Mouse (Mus musculus) heart, postnatal 36 days (tissue): ENCODE data around the gene Erich3. TPM values are rescaled to one million over a fixed set of nuclear protein-coding genes. Genes with fewer than 3 reads are reported as not detected.

Source experiments
- DNase-seq, 2 experiments: peaks; one replicate each; pipeline ENCODE4 v3.0.0; 2021 to 2022
- intact Hi-C: fragments of 180-260 bp; cut with DNase I; formaldehyde crosslinking; loops from one replicate; pipeline ENCODE4 v1.15.1; 2025
- total RNA-seq, 2 experiments: library from RNA; stranded (reverse); gene quantifications; 2 replicates each; pipeline ENCODE4 v1.2.3; 2021

Erich3 gene
- total RNA-seq, 2 experiments from 2014 or later = 0.03 to 0.08 TPM

- intact Hi-C loops = no loop called here
- DNase-seq = no peak
Observed at GRCm38 (mm10) chr3:154670584-154670983, 6.9 kb downstream of the Erich3 start.

GRCm38 (mm10) chr3:154671013-154671412 lies 7.4 kb downstream of the Erich3 start:
- intact Hi-C loops = no loop called here

GRCm38 (mm10) chr3:154673326-154673725 lies 9.7 kb downstream of the Erich3 start:
- intact Hi-C loops = no loop called here
- DNase-seq = no peak

More at GRCm38 (mm10) chr3:154671013-154671412, 7.4 kb downstream of the Erich3 start:
- no peak for DNase-seq

GRCm38 (mm10) chr3:154682570-154682969 lies 18.9 kb downstream of the Erich3 start:
- intact Hi-C loops = no loop called here
- DNase-seq = no peak

GRCm38 (mm10) chr3:154683667-154684066 lies 20.0 kb downstream of the Erich3 start:
- no peak for DNase-seq
- intact Hi-C loops = no loop called here

- intact Hi-C loops = loop anchor here (5.0 kb wide), 1 partner anchor 62 kb away; no protein-coding TSS in a partner anchor
- DNase-seq = no peak
Observed at GRCm38 (mm10) chr3:154690260-154690659, 26.6 kb downstream of the Erich3 start.

GRCm38 (mm10) chr3:154691897-154692571 lies 28.4 kb downstream of the Erich3 start:
- peak; percentile 68 to 69 for DNase-seq
- intact Hi-C loops = loop anchor here (2.0 to 5.0 kb wide), 2 partner anchors 60 to 115 kb away; no protein-coding TSS in a partner anchor

GRCm38 (mm10) chr3:154692572-154692922 lies 28.9 kb downstream of the Erich3 start:
- intact Hi-C loops = loop anchor here (2.0 to 5.0 kb wide), 2 partner anchors 60 to 114 kb away; no protein-coding TSS in a partner anchor
- peak in 1 of 2 experiments; percentile 6 for DNase-seq

- DNase-seq = no peak
- intact Hi-C loops = loop anchor here (2.0 to 5.0 kb wide), 2 partner anchors 58 to 113 kb away; no protein-coding TSS in a partner anchor
Observed at GRCm38 (mm10) chr3:154693902-154694301, 30.2 kb downstream of the Erich3 start.

GRCm38 (mm10) chr3:154696611-154697010 lies 33.0 kb downstream of the Erich3 start:
- intact Hi-C loops = no loop called here
- no peak for DNase-seq

- intact Hi-C loops = no loop called here
- DNase-seq = no peak
Observed at GRCm38 (mm10) chr3:154698907-154699306, 35.2 kb downstream of the Erich3 start.

- no peak for DNase-seq
- intact Hi-C loops = no loop called here
Observed at GRCm38 (mm10) chr3:154700296-154700695, 36.6 kb downstream of the Erich3 start.

- no peak for DNase-seq
- intact Hi-C loops = no loop called here
Observed at GRCm38 (mm10) chr3:154700735-154701134, 37.1 kb downstream of the Erich3 start.

GRCm38 (mm10) chr3:154704755-154705154 lies 41.1 kb downstream of the Erich3 start:
- intact Hi-C loops = no loop called here
- DNase-seq = no peak

GRCm38 (mm10) chr3:154708150-154708549 lies 44.5 kb downstream of the Erich3 start:
- no peak for DNase-seq
- intact Hi-C loops = no loop called here

GRCm38 (mm10) chr3:154723198-154723597 lies 59.5 kb downstream of the Erich3 start:
- intact Hi-C loops = no loop called here
- DNase-seq = peak; percentile 33 to 35

- DNase-seq = no peak
- intact Hi-C loops = no loop called here
Observed at GRCm38 (mm10) chr3:154731431-154731830, 67.8 kb downstream of the Erich3 start.

GRCm38 (mm10) chr3:154741496-154741895 lies 77.8 kb downstream of the Erich3 start:
- intact Hi-C loops = no loop called here
- no peak for DNase-seq

- DNase-seq = no peak
- intact Hi-C loops = no loop called here
Observed at GRCm38 (mm10) chr3:154742927-154743326, 79.3 kb downstream of the Erich3 start.

- no peak for DNase-seq
- intact Hi-C loops = no loop called here
Observed at GRCm38 (mm10) chr3:154744317-154744716, 80.7 kb downstream of the Erich3 start.

GRCm38 (mm10) chr3:154754505-154754904 lies 90.8 kb downstream of the Erich3 start:
- intact Hi-C loops = loop anchor here (5.0 kb wide), 1 partner anchor 62 kb away; no protein-coding TSS in a partner anchor
- DNase-seq = no peak

- intact Hi-C loops = no loop called here
- DNase-seq = no peak
Observed at GRCm38 (mm10) chr3:154755225-154755624, 91.6 kb downstream of the Erich3 start.
